Mouse (Mus musculus) urinary bladder, postnatal 36 days (tissue): ENCODE data around the gene Tmem100.

Experiments
- DNase-seq, 2 experiments: peaks; one replicate each; pipeline ENCODE4 v3.0.0; 2022; ENCODE audit warnings: low spot score in 2 of 2, mixed read lengths in 1 of 2

The Tmem100 gene

DNA sequence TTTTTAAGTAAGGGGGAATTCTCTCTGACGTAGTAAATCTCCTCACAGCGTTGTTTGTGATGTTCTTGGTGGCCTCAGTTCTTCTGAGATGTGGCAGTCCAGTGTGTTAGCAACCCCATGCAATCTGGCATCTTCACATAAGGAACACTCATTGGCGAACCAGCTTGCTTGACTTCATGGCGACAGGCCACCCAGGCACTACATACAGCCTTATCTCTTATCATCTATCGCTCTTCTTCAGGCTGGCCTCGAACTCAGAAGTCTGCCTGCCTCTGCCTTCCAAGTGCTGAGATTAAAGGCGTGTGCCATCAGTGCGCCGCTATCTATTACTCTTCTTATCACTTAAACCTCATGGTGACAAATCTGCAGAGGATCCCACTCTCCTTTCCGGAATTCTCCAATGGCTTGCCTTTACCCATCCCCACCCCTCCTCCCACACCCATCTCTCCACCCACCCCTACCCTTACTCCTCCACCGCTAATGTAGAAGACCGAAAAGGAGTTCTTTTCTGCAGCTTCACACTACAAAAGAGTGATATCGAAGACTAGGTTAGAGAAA, at the start of gene Tmem100:
Gene Tmem100, plus strand, starts transcription at position 508 of the 558 bp plus-strand sequence.
- DNase-seq: no peak

DNA sequence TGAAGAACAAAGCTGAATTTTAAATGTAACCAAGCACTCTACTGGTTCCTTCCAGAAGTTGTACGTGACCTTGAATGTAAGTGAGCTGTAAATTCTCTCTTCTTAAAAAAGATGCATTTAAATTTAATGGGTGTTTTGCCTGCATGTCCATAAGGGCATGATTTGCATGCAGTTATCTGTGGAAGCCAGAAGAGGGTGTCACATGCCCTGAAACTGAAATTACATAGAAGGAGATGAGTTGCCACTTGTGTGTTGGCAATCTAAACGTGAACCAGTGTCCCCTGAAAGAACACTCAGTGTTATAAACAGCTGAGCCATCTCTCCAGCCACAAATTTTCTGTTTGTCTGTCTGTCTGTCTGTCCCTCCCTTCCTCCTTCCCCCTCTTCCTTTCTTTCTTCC, 47.2 kb upstream of the Tmem100 start:
- DNase-seq: no peak

DNA sequence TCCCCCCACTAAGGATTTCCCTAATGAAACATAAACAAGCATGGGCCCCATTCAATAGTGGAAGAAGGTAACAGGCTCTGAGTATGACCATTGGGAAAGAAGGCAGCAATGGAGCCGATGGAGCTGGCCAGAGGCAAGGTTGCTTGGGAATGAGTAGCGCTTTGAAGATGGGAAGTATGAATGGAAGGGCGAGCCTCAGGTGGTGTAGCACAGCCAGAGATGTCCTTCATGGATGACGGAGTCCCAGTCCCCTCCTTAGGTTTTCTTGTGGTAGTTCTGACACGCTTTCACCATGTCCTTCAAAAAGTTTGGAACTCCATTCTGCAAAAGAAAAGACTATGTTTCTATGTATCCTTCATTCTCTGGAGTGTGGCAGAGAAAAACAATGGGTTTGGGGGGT, 45.7 kb upstream of the Tmem100 start:
- no peak for DNase-seq

DNA sequence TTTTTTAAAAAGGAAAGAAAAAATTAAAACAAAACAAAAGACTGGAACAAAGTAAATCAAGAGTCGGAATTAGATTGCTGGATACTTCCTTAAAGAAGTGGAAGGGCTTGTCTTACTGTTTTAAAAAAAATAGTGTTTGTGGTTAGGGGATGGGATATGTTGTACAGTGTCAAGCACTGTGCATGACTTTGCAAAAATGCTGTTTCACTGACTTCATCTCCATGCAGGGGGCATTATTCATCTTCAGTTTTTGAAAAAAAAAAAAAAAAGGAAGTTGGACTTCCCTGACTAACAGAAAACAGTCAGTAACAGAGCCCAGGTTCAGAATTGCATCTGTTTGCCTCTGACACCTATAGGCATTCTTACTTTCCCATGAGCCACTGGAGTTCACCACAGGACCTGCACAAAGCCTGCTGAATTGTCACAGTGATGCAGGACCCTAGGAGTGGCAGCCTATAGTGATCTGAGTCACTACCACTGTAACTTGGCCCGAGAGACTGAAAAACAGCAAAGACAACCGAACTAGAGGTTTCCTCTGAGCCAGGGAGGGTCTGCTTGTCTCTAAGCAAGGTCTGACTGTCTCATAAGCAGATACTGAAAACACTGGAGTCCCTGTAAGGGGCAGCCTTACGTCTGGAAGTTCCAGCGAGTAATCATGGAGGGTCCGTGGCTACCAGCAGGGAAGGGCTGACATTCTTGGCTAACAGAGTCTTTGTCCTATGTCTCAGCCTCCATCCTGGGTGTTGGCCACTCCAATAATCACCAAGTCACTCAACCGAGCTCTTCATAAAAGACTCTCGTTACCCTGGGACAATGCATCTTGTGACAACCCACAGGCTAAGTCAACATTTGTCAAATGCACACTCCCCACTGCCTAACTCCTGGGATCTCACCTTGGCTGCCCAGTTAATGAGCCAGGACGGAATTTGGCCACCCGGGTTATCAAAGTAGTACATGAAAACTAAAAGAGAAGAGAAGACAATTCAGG, 44.7 kb upstream of the Tmem100 start:
- DNase-seq: no peak

DNA sequence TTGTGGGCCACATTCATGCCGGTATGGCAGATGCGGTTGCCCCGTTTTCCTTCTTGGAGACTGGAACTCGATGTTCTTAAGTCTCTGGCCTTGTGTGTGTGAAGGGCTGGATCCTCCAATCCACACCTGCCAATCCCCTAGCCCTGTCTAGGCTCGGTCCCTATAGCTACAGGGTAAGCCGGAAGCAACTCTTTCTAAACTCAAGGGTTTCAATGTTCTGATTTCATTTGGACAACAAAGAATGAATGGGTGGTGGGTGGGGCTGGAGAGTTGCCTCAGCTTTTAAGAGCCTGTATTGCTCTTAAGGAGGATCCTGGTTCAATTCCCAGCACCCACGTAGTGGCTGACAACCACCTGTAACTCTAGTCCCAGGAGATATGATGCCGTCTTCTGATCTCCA, 43.6 kb upstream of the Tmem100 start:
- no peak for DNase-seq

DNA sequence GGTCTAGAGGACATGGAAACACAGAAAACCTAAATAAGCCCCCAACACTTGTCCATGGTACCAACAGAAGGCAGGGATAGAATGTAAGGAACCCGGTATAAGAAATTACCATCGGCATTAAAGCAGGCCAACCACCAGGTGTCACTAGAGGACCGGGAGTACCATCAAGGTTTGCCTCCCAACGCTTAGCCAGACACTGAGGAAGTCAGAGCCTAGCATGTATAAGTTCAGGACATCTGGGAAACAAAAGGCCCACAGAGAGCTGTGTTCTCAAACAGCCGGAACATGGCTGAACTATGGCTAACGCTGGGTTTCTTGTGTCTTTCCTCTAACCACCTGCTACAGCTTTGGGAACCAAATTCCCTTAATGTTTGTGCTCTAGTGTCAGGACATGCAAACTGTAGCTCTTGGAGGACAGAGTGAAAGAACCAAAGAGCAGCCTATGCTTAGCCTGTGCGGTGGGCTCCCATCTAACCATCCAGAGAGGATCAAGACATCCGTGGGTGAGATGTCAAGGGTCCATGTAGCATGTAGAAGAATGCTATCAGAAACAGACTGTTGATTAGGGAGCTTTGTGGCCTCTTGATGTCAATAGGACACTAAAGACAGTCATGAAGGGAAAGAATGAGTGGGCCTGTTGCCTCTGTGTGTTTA, 41.1 kb upstream of the Tmem100 start:
- peak; percentile 44 to 63 for DNase-seq

DNA sequence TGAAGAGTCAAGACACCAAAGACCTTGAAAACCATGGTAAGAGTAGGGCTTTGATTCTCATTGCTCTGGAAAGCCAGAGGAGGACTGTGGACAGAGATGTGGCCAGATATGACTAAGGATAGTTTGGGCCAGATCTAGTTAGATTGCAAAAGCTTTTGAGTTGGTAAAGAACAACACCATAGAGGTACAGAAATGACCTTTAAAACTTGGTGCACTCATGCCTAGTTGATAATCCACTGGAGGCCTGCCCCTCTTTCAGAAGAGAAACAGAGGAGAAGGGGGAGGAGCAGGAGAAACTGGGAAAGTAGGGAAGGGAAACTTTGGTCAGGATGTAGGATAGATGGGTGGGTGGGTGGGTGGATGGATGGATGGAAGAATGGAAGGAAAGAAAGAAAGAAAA, 38.5 kb upstream of the Tmem100 start:
- no peak for DNase-seq

DNA sequence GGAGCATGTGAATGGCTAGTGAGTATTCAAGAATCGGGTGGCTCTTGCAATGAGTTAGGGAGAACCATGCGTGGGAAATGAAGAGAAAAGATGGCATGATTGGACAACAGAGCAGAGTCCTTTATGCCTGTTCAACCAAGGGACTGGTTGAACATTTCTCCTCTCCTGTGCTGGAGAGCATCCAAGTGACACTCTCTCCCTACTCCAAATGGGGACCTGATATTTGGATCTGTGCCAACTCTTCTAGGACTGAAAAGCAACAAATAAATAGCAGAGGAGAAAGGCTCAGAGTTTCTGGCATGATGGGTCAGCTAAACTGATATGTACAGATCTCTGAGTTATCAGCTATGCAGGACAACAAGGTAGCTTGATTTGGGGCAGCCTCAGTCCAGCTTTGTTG, 35.4 kb upstream of the Tmem100 start:
- no peak for DNase-seq

DNA sequence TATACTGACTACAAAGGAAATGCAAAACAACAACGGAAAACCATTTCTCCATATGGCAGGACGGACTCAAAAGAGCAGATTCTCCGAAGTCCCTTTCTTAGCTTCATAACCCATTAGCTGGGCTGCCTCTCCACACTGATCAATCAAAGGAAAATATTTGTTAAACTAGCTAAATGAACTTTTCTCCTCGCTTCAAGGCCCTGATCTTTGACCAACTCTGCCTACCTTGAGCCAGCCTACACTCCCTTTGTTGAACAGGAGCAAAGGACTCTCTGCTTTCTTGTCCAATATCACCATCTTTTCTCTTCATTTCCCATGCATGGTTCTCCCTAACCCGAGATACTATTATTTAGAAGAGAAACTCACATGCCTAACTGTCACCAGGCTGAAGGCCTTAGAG, 34.6 kb upstream of the Tmem100 start:
- no peak for DNase-seq

DNA sequence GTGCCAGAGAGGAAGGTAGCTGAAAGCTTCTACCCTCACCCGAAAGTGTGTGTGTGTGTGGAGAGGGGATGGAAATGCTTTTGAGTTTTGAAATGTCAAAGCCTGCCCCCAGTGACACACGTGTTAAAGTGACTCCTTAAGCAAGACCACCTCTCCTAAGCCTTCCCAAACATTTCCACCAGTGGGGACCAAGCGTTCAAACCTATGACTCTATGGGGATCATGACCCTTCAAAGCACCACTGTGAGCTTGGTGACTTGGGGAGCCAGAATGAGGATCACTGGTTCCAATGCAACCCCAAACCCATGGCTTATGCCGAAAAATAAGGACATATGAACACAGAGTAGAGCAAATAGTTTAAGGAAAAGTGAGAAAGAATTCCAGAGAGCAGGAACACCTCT, 33.7 kb upstream of the Tmem100 start:
- no peak for DNase-seq

DNA sequence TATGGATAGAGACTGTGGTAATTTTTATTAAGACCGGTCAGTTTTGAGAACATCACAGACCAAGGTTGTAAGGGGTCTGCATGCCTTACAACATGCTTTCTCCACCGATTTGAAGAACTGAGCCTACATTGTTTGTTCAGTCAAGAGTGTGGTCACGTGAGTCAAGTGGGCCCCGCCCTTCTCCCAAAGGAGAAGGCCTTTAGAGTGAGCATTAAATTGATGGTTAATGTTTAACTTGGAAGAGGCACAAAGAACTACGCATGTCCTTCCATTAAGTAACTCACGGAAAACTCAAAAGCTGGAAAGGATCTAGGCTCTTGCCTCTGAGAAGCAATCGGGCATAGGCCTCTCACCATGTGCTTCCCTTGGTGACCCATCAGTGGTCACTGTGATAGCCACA, 33.3 kb upstream of the Tmem100 start:
- no peak for DNase-seq

DNA sequence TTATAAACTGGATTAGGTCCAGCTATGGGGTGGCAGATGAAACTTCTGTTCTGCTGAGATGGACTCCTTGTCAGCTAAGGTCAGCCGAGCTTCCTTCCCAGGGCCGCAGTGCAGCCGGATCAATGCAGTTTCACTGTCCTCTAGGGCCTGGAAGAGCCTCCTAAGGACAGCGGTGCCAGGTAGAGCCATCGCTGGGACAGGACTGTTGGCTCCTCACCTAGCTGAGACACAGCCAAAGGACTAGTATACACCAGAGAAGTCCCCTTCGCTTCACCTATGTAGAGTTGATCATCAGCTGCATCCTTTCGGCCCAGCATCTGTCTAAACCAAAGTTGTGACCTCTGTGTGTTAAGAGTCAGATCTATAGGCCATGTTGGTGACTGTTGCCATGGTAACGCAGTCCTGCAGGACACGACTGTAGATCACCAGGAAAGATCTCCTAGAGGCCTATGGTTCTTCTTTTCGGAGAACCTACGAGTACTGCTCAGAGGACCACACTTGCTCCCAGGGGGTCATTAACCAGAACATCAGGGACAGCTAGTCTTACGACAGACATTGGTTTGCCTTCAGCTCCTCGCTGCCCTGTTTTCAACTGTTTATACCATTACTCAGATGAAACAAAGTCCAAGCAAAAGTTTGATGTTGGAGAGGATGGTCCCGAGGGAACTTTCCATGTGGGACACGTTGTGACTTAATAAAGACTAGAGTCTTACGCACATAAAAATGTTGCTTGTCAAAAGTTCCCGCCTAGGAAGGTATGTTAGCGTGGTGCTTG, 31.0 kb upstream of the Tmem100 start:
- DNase-seq: no peak

DNA sequence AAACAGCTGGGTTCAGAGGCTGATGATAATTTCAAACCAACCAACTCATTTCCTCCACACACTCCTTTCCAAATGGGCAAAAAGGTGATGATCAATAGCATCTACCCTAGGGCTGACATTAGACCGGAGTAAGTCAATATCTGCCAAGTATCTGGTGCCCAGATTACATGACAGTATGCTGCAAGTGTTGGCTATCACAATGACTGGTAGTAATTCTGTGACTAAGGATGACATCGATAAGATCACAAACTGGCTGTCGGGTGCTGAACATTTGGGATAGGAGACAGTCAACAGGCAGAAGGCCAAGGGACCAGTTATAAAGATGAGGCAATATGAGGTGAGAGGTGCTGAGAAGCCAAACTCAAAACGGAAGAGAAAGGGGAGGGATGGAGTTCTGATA, 29.5 kb upstream of the Tmem100 start:
- DNase-seq: no peak

DNA sequence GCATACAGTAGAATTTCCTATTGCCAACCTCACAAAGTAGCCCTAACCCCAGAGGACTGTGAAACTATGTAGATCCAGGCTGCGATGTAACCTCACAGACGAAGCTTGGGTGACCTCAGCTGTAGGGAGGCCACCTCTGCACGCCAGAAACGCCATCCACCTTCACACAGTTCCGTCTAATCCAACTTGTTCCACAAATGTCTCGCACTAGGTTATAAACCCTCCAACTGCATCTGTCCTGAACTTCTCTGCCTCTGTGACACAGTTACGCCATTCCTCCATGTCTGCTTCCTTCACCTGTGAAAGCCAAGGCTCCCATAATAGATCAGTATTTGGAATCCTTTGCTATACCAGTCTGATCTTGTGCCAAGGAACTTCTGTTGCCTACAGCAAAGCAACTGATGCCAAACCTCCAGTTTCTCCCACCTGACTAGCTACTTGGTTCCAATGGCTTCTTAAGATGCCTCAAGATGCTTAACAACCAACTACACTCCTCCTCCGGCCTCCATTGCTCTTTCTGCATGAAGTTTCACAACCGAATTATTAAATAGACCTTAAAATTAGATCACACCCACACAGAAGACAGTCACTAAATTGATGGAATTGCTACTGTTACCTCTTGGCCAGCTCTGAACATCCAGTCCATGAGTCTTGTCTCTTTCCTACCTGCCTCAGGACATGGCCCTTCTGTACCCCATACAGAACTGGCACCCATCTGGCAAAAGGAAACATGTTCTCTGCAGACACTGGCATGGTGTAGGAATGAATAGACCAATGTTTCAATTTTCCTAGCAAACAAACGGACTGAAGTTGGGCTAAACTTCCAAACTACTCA, 28.5 kb upstream of the Tmem100 start:
- DNase-seq: no peak

DNA sequence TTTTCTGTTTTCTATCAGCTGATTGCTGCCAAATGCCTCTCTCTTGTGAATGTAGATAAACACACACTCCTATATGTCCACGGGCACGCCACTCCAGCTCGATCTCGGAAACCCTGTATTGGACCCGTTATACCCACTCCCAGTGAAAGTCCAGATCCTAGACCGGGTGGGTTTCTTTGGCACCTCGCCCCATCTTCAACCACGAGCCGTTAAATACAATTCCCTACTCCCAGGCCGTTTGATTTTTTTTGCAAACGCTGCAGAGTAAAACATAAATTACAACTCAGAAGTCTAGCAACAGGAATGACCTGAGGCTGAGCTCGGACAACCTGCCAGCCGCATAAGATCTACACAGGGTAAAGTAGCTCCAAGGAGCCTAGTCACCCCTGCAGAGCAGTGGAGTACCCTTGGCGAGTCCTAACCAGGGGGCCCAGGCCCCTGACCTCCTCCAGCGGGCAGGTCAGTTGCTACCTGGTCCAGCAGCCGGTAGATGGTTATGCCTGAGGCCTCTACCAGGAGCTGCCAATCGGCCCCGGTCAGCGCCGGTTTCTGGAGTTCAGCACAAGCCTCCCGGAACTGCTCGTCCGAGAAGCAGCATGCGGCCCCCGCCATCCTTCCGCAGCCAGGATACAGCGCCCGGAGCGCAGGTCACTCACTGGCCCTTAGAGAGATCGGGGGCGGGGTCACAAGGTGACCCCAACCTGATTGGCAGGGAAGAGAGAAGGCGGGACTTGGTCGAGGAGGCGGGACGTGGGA, 27.7 kb upstream of the Tmem100 start, which contains the start of gene Pctp:
Gene Pctp, minus strand, starts transcription at position 664 of the 756 bp plus-strand sequence.
- peak; percentile 66 to 82 for DNase-seq

DNA sequence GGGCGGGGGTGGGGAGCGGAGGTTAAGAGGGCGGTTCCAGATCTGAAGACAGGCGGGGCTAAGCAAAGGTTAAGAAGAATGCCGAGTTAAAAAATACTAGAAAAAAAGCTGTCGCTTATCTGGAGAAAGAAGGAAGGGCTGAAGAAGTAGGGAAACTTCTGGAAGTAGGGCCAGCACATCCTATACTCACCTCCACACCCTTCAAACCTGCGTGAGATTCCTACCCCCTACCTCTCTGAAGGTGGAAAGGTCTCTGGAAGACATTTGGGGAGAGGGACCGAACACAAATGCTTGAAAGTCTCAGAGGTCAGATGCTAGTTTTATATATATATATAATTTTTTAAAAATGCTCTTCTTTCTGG, 27.2 kb upstream of the Tmem100 start:
- no peak for DNase-seq

DNA sequence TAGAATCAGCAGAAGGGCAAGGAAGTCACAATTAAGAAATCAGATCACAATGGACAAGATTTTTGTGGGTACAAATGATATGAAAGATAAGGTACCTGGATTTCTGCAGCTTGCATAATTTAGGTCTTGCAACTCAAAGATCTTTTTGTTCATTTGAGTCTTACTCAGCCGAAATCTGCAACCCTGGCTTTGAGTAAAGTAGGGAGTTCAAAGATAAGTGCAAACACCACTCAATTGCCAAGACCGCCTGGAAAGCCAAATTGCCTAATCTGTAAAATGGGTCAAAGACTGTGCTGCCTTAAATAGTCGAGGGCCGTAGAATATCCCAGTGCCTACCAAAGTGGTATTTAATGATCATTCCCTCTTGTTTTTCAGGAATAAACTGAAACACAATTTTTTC, 26.8 kb upstream of the Tmem100 start:
- DNase-seq: no peak

DNA sequence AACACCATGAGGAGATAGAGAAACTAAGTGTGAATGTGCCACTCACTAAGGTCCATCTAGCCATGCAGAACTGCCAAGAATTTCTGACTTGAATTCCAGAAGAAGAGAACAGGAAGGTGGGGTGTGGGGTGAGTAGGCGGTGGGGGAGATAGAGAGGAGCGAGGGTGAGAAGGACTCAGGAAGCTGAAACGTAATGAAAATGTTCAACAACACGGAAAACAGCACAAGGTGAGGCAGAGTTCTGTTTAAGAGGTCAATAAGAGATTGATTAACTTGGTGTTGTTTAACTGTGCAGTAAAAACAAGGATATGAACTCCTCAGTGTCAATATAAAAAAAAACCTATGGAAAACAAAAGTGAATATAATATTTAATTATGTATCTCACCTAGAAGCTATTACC, 24.0 kb upstream of the Tmem100 start:
- DNase-seq: no peak

DNA sequence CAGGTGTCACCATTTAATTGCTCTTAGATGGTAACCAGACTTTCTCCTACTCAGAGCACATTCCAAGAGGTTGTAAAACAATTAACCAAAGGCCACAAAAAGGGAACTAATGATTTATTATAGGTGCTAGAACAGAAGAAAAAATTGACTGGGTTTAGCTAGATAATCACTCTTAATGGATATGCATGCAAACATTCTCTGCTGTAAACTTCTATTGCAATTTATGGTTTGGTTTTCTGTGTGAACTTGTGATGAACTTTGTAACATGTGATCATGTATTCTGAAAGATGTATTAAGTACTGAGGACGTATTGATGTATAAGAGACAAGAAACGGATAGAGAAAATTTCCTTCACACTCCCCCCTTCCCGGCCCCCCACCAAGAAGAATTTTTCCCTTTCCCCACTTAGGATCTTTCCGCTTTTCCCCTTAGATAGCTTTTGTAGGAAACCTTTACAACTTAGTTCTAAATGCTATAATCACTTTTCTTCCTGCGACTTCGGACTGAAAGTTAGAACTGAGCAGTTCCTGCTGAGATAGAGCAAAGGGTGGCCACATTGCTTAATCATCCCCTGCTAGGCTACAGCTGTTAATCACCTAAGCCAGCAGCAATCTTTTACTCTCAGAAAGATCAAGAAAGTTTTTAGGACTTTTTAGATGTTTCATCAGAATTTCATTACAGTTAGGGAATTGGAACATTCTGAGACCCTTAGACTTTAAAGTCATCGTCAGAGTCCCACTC, 22.2 kb upstream of the Tmem100 start:
- no peak for DNase-seq

DNA sequence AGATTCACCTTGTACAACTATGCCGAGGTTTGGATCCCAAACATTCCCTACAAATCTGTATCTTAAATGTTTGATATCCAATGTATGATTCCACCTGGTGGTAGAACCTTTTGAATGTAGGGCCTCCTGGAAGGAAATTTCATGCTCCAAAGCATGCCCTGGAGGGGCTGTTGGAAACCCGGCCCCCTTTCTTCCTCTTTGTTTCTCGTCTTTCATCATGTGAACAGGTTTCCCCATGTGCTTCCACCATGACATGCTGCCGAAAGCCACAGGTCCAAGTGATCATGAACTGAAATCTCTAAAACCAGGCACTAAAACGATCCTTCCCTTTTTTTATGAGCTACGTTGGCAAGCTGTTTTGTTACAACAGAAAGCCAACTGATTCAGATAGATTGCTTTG, 16.5 kb upstream of the Tmem100 start:
- DNase-seq: no peak
